Mouse (Mus musculus) inflammation-experienced regulatory T-cells, adult 6 months (primary cell): ENCODE measurements around the gene Slc17a4. TPM values are rescaled to one million over a fixed set of nuclear protein-coding genes. Genes with fewer than 3 reads are reported as not detected.

Experiments
- ATAC-seq: one replicate; pipeline ENCODE4 v1.8.0; 2017
- polyA plus RNA-seq, 3 experiments: library from polyadenylated mRNA; unstranded; fragments of 100-300 nt; shearing (Covaris generic); gene quantifications; one replicate each; pipeline ENCODE4 v1.2.1; 2017

The Slc17a4 gene
- polyA plus RNA-seq, 3 experiments from 2014 or later: 0.12 TPM; not detected in 2

DNA sequence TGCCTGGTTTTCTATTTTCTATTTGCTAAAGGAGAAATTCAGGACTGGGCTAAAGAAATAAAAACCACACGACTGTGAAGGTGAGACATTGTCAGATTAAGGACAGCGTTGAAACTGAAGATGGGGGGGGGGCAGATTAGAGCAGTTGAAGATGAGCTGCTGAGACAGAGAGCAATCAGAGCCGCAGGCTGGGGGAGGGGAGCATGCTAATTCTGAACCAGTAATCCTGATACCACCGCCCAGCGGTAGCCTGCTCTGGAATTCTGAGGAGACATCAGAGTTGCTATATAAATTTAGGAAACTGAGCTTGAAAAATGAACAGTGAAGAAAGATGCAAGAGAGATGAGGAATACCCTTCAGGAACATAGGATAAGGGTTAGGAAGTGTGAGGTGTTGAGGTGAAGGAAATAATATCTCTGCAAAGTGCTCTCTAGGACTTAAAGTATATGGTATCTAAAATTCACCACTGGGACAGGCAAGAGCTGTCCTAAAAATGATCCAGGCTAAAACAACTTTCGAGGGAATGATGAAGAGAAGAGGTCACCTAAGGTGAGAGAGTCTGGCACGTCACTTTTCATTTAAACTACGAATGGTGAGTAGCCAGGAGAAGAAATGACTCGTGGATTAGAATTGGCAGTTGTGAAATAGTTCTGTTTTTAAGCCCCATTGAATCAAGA lies 22.1 kb downstream of the Slc17a4 start:
- ATAC-seq: no peak

GRCm38 (mm10) chr13:23889011-23889605 lies 25.7 kb downstream of the Slc17a4 start:
- no peak for ATAC-seq

GRCm38 (mm10) chr13:23887026-23887725 lies 27.6 kb downstream of the Slc17a4 start:
- no peak for ATAC-seq

GRCm38 (mm10) chr13:23885540-23885939 lies 29.3 kb downstream of the Slc17a4 start:
- no peak for ATAC-seq

GRCm38 (mm10) chr13:23879636-23880035 lies 35.2 kb downstream of the Slc17a4 start:
- no peak for ATAC-seq

DNA sequence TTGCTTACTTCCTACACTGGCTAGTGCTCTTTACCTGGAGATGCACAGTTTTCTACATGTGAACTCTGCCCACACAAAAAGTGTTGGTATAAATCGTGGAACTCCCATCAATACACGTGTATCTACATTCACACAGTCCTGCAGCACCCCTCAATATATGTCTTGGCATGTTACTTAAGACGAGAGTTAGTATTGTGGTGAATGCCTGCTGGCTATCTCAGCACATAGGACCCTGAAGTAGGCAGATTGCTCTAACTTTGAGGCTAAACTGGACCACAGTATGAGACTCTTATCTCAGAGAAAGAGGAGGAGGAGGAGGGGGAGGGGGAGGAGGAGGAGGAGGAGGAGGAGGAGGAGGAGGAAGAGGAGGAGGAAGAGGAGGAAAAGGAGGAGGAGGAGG lies 35.7 kb downstream of the Slc17a4 start:
- no peak for ATAC-seq

GRCm38 (mm10) chr13:23873141-23873540 lies 41.7 kb downstream of the Slc17a4 start:
- ATAC-seq: no peak

DNA sequence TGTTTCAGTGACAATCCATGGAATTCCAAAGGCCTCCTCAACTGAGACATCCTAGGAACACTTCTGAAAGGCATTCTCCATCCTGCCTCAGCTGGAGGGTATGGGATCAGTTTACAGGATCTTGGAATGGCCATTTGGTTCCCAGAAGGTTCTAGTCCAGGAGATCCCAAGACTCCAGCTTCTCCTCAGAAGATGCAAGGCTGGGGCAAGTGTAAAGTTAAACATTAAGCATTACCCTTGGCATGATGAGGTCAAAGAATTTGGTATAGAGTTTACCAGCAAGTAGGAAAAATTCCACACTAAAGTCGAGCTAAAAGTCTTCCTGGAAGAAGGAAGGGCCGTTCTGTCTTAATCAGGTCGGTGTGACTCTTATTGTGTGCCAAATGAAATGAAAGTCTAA lies 44.8 kb downstream of the Slc17a4 start:
- ATAC-seq: no peak

- ATAC-seq: no peak
Measured at GRCm38 (mm10) chr13:23868790-23869533, 45.8 kb downstream of the Slc17a4 start.

DNA sequence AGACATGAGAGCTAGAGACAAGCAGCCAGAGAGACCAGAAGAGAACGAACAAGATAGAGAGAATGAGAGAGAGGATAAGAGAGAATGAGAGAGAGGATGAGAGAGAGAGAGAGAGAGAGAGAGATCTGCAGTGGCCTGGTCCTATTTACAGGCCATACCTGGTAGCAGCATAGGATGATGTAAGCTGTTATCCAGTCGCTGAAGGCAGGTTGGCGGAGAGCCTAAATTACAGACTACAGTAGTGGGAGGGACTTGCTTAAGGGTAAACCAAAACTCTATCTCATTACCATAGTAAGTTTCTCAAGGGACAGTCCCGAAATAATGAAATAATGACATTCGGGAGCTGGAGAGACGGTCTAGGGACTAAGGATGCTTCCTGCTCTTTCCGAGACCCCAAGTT lies 47.4 kb downstream of the Slc17a4 start, which contains the start of gene Slc17a1:
Gene Slc17a1 (plus strand): TSS at position 346 of the 400 bp plus-strand sequence.
- ATAC-seq: no peak

DNA sequence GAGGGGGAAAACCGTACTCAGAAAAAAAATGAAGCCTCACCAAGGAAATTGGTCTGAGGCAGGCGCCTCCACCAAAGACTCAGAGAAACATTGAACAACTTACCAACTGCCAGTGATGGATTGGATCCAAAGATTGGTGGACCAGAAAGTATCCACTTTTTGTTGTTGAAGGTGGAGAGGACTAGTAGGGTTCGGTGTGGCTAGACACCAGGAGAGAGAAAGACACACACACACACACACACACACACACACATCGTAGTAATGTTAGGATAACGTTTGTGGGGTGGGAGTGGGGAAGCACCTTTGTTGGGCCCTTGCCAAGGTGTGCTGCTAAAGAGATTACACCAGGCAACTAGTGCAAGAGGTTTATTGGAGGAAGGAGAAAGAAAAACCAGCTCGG lies 47.8 kb downstream of the Slc17a4 start:
- ATAC-seq: no peak

DNA sequence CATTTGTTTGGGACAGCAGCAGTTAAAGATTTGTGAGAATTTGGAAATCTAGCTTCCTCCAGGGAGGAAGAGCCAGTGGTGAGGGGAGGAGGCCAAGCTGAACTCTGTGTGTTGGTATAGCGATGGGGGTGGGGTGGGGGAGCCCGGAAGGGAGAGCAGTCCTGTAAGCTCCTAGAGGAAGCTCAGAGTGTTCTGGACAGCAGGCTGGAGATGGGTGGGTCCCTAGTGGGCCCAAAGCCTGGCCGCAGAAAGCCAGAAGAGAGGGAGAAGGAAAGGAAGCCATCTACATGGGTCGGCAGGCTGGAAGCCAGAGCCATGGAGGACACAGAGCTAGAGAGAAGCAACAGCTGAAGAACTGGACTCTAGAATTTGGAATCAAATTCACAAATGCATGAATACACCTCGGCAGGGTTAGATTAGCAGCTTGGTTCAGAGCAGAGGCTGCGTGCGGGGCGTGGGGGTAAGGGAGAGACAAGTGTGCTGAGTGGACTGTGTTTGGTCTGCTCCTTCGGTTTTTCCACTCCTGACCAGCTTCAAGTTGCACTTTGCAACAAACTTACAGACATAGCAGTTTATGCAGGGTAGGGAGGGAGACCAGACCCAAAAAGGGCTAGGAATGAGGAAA lies 48.6 kb downstream of the Slc17a4 start:
- ATAC-seq: no peak

- ATAC-seq: no peak
Measured at GRCm38 (mm10) chr13:23864711-23865110, 50.1 kb downstream of the Slc17a4 start.

DNA sequence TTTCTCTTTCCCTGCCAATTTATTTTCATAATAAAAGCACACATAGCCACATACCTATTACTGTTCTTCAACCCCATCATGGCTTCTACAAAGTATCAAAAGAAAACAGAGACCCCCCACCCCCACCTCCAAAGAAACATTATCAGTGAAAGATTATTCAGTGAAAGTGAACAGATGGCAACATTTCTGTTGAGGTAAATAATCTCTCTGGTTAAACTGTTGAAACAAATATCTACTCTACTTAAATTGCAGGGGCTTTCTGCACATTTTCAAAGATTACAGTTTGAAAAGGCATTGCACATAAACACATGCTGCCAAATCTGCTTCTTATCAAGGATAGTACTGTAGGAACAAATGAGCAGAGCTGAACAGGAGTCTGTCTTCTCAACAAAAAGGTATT lies 53.0 kb downstream of the Slc17a4 start:
- ATAC-seq: no peak

- ATAC-seq: no peak
Measured at GRCm38 (mm10) chr13:23856401-23856800, 58.4 kb downstream of the Slc17a4 start.

DNA sequence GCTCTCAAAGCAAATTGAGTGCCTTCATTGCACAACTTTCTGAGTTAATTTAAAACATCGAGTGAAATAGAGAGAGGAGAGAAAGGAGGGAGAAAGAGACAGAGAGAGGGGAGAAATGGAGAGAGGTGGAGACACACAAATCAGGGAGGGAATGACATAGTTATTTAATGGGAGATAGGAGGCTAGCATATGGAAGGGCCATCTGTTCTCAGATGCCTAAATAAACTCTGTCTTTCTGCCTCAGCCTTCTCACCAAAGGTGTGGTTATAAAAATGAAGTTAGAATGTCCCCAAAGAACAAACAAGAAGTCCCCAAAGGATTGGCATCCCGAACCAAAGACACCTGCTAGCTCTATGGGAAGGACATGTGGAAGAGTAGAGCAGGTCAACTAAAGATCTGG lies 65.5 kb downstream of the Slc17a4 start:
- ATAC-seq: no peak

Other genes with a start within 250 kb of the Slc17a4 start
- gene Hist1h2ac, start 231.1 kb downstream of the Slc17a4 start, polyA plus RNA-seq: under 1 TPM; 0.43 to 0.47 (median 0.47) TPM
- 1 to 10 TPM in 2 of 3 experiments, under 1 TPM in 1; 0.52 to 3.6 (median 3.3) TPM for gene Hist1h2bc, start 230.8 kb downstream of the Slc17a4 start, polyA plus RNA-seq
- not detected for gene Hist1h1t, start 219.2 kb downstream of the Slc17a4 start, polyA plus RNA-seq
- gene Hist1h4c, start 216.6 kb downstream of the Slc17a4 start, polyA plus RNA-seq: 1 to 10 TPM; 2.1 to 9.3 (median 4.2) TPM
- 1 to 10 TPM in 1 of 3 experiments, under 1 TPM in 1, not detected in 1; 0.32 to 1.7 TPM for gene Hfe, start 204.2 kb downstream of the Slc17a4 start, polyA plus RNA-seq
- gene Hist1h1c, start 176.2 kb downstream of the Slc17a4 start, polyA plus RNA-seq: 10 to 100 TPM in 2 of 3 experiments, 1 to 10 TPM in 1; 8.7 to 14.8 (median 11.1) TPM
- 1 to 10 TPM in 1 of 3 experiments, not detected in 2; 2.5 TPM for gene Hist1h3c, start 169.4 kb downstream of the Slc17a4 start, polyA plus RNA-seq
- 1 to 10 TPM in 2 of 3 experiments, not detected in 1; 2.5 to 2.8 TPM for gene Hist1h2bb, start 168.3 kb downstream of the Slc17a4 start, polyA plus RNA-seq
- gene Hist1h2ab, start 163.9 kb downstream of the Slc17a4 start, polyA plus RNA-seq: 10 to 100 TPM in 1 of 3 experiments, not detected in 2; 14.8 TPM
- gene Hist1h3b, start 162.7 kb downstream of the Slc17a4 start, polyA plus RNA-seq: 1 to 10 TPM in 1 of 3 experiments, not detected in 2; 1.1 TPM
- gene Hist1h4b, start 158.0 kb downstream of the Slc17a4 start, polyA plus RNA-seq: 10 to 100 TPM in 1 of 3 experiments, 1 to 10 TPM in 1, not detected in 1; 4.1 to 20.2 TPM
- gene Hist1h4a, start 153.8 kb downstream of the Slc17a4 start, polyA plus RNA-seq: 1 to 10 TPM in 1 of 3 experiments, not detected in 2; 3.1 TPM
- gene Hist1h3a, start 152.6 kb downstream of the Slc17a4 start, polyA plus RNA-seq: 1 to 10 TPM in 1 of 3 experiments, not detected in 2; 1.6 TPM
- 1 to 10 TPM; 2.5 to 6.1 (median 3.4) TPM for gene Hist1h1a, start 151.3 kb downstream of the Slc17a4 start, polyA plus RNA-seq
- gene Trim38, start 145.1 kb downstream of the Slc17a4 start, polyA plus RNA-seq: not detected
- not detected for gene Slc17a2, start 108.0 kb downstream of the Slc17a4 start, polyA plus RNA-seq
- not detected for gene Slc17a3, start 75.6 kb downstream of the Slc17a4 start, polyA plus RNA-seq
- not detected for gene Slc17a1, start 47.3 kb downstream of the Slc17a4 start, polyA plus RNA-seq
- not detected for gene Hist1h2ba, start 19.1 kb upstream of the Slc17a4 start, polyA plus RNA-seq
- not detected for gene Hist1h2aa, start 19.5 kb upstream of the Slc17a4 start, polyA plus RNA-seq
- gene Scgn, start 76.2 kb upstream of the Slc17a4 start, polyA plus RNA-seq: not detected